Mouse (Mus musculus): ENCODE measurements around the gene Dtx1. TPM values are rescaled to one million over a fixed set of nuclear protein-coding genes. Genes with fewer than 3 reads are reported as not detected.
A peak's percentile ranks its signal among the peaks of the same experiment; 100 is the strongest.

Gene Dtx1
- total RNA-seq, 1 experiment from 2014 or later, result not detected

DNA sequence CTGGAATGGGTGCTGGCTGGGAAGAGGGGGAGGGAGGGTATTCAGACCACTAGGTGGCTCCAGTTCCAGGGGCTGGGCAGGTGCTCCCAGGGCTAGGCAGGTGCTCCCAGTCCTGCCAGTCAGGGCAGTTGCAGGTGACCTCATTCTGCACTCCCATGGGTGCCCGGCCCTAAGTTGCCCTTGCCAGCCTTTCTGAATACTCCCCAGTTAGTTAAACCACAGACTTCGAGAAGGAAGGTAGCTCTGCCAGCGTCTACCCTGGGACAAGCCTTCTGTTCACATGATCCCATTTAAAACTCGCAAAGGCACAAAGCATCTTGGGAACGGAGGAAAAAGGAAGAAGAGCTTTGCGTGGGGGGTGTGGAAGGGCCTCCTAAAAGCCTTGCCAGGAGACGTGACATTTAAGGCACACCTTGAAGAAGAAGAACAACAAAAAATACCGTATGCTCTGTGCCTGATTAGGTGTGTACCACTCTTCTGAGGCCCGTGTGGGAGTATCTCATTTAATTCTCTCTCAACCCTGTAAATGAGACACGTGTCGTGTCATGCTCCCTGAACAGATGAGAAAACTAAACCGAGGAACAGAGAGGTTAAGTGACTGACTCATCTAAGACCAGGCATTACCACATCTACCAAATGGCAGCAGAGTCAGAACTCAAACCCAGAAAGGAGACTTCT lies 63.8 kb downstream of the Dtx1 start:
- 0 out of 2 replicates have a peak, but pooled peaks have one; percentile 1 for ATAC-seq (replicated peaks; ENCODE audit: low read depth, poor library complexity, severe bottlenecking)

DNA sequence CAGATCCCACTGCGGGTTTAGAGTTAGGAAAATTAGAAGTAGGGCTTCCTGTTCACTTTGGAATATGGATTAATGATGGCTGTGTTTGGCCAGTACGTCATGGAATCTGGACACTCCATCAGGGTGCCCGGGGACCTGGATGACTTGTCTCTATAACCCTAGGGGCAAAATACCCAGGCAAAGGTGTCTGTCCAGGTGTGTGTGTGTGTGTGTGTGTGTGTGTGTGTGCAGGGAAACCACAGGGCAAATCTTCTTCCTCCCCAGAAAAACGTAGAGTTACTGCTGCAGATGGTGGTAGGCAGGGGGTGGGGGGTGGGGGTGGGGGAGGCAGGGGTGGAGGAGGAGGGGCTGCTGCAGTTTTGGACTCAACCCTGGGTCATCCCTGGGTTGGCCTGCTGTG lies 64.4 kb downstream of the Dtx1 start:
- ATAC-seq (replicated peaks; ENCODE audit: low read depth, poor library complexity, severe bottlenecking), result no peak

DNA sequence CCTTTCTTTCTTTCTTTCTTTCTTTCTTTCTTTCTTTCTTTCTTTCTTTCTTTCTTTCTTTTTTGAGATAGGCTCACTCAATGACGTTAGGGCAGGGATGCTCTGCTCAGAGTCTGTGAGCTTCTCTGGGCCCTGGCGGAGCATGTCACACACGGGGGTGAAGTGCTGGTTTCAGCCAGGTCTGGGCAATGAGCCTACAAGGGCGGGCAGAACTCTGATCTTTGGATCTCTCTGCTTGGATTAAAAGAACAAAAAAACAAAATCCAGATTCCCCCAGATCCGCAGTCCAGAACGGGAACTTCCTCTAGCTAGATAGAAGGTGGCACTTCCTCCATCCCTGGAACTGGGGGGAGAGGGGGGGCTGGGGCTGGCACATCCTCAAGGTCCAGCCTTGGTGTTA lies 65.9 kb downstream of the Dtx1 start:
- ATAC-seq (replicated peaks; ENCODE audit: low read depth, poor library complexity, severe bottlenecking), result no peak

DNA sequence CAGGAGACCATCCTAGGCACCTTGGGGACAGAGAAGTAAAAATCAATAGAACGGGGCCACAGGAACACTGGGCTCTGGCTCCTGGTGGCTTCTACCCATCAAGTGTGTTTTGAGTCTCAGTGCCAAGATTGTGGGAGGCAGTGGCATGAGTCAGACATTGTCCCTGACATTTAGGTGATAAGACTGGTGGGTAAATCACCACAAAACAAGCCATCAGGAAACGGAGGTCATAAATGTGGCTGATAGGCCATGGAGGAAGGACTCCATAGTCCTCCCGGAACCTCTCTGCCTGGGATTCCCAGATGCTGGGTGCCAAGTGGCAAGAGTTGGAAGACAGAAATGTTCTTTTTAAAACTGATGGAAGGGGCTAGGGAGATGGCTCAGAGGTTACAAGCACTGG lies 67.5 kb downstream of the Dtx1 start:
- ATAC-seq (replicated peaks; ENCODE audit: low read depth, poor library complexity, severe bottlenecking), result peak; percentile 59

DNA sequence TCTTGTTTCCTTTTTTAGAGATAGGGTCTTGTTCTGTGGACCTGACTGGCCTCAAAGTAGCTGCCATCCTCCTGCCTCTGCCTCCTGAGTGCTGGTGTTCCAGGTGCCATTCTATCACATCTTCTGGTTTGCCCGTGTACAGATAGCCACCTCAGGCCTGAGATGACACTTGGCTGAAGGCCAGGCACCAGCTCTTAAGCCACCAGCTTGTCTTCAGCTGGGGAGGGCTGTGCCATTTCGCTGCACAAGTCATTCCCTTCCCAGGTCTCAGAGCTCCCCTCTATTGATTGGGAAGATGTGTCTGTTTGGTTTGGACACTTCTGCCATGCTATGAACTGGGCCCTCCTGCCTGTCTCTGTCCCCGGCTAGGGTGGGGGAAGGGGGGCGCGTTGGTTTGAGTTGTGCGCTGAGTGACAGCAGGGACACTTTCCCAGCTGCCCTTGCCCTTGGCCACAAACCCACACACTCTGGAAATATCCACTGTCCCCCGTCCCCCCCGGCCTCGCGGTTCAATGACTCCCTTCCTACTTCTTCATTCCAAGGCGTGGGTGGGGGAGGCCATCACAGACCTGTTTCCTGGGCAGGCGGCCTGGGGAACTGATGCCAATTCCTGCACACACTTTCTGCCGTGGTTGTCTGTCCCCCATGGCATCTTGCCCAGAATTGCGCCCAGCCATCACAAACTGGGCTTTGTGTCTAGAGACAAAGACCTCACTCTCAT lies 68.2 kb downstream of the Dtx1 start:
- peak; percentile 70 for ATAC-seq (replicated peaks; ENCODE audit: low read depth, poor library complexity, severe bottlenecking)

DNA sequence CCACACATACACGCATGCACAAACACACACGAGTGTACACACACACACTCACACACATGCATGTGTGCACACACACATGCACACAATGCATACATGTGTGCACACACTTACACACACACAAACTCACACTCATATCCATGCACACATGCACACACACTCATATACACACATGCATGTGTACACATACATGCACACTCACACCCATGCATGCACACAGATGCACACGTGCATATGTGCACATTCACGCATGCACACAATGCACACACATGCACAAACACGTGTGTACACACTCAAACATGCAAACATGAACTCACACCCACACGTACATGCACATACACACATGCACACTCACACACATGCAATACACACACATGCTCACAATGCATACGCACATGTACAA lies 71.6 kb downstream of the Dtx1 start:
- ATAC-seq (replicated peaks; ENCODE audit: low read depth, poor library complexity, severe bottlenecking), result no peak

- ATAC-seq (replicated peaks; ENCODE audit: low read depth, poor library complexity, severe bottlenecking), result no peak
Observed at GRCm38 (mm10) chr5:120635633-120636032, 76.1 kb downstream of the Dtx1 start.

DNA sequence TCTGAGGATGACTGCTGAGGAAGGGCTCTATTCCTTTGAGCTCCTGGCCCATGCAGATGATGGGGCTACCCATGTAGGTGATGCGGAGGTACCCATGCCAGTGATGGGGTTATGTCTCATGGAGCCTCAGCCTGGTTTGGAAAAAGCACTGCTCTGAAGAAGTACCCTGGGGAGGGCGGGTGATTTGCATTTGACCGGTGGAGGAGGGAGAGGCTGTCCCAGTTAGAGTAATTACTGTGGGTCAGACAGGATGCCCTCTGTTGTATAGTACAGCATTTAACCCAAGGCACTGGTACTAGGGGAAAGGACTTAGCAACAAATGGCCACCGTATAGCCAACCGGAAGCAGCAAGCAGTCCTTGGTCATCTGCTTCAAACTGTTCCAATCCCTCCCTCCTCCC lies 76.9 kb downstream of the Dtx1 start:
- no peak for ATAC-seq (replicated peaks; ENCODE audit: low read depth, poor library complexity, severe bottlenecking)

DNA sequence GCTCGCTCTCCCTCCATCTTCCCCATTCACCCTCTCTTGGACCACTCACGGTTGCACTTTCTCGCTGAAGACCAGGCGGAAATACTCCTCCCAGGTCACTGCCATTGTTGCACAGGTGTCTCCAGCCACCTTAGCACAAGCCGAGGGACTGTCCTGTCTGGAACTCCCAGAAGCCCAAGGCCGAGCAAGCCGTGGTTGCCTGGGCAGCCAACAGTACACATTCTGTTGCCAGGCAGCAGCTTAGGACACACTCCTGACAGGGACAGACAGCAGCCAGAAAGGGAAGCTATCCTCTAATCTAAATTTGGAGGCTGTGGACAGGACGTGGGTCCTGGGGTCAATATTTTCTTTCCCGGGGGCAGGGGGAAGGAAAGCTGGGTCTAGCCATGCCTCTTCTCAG lies 77.6 kb downstream of the Dtx1 start, which contains the start of gene Cfap73:
Gene Cfap73, minus strand, starts transcription at position 105 of the 400 bp plus-strand sequence.
- ATAC-seq (replicated peaks; ENCODE audit: low read depth, poor library complexity, severe bottlenecking), result no peak

- no peak for ATAC-seq (replicated peaks; ENCODE audit: low read depth, poor library complexity, severe bottlenecking)
Observed at GRCm38 (mm10) chr5:120631892-120632291, 79.8 kb downstream of the Dtx1 start.

- 0 out of 2 replicates have a peak, but pooled peaks have one; percentile 26 for ATAC-seq (replicated peaks; ENCODE audit: low read depth, poor library complexity, severe bottlenecking)
Observed at GRCm38 (mm10) chr5:120631128-120631527, 80.6 kb downstream of the Dtx1 start.

Other genes with a start within 250 kb of the Dtx1 start
- gene Sdsl, start 239.1 kb downstream of the Dtx1 start, total RNA-seq (2017), result 27.1 and 34.4 TPM in 2 replicates
- gene Sds, start 235.4 kb downstream of the Dtx1 start, total RNA-seq (2017), result not detected in 2 replicates
- 5.0 and 7.7 TPM in 2 replicates for gene Plbd2, start 208.3 kb downstream of the Dtx1 start, total RNA-seq (2017)
- 4.5 and 4.9 TPM in 2 replicates for gene Slc8b1, start 200.8 kb downstream of the Dtx1 start, total RNA-seq (2017)
- 15.2 and 18.1 TPM in 2 replicates for gene Tpcn1, start 123.3 kb downstream of the Dtx1 start, total RNA-seq (2017)
- gene Iqcd, start 122.9 kb downstream of the Dtx1 start, total RNA-seq (2017), result 0.96 and 0.97 TPM in 2 replicates
- gene Rita1, start 99.3 kb downstream of the Dtx1 start, total RNA-seq (2017), result 3.8 and 13.1 TPM in 2 replicates
- 36.0 and 41.7 TPM in 2 replicates for gene Ddx54, start 99.2 kb downstream of the Dtx1 start, total RNA-seq (2017)
- not detected in 2 replicates for gene Cfap73, start 77.7 kb downstream of the Dtx1 start, total RNA-seq (2017)
- gene Rasal1, start 63.1 kb downstream of the Dtx1 start, total RNA-seq (2017), result 1.0 and 1.1 TPM in 2 replicates
- 0.64 and 0.68 TPM in 2 replicates for gene Oas2, start 37.9 kb upstream of the Dtx1 start, total RNA-seq (2017)
- gene Oas3, start 65.7 kb upstream of the Dtx1 start, total RNA-seq (2017), result 1.9 and 4.8 TPM in 2 replicates
- gene Oas1e, start 83.6 kb upstream of the Dtx1 start, total RNA-seq (2017), result not detected in 2 replicates
- gene Oas1c, start 100.6 kb upstream of the Dtx1 start, total RNA-seq (2017), result 0.78 and 3.1 TPM in 2 replicates
- not detected in 2 replicates for gene Oas1f, start 135.4 kb upstream of the Dtx1 start, total RNA-seq (2017)
- not detected in 2 replicates for gene Oas1h, start 149.5 kb upstream of the Dtx1 start, total RNA-seq (2017)
- 1.1 and 3.4 TPM in 2 replicates for gene Oas1g, start 175.7 kb upstream of the Dtx1 start, total RNA-seq (2017)
- gene Oas1a, start 195.6 kb upstream of the Dtx1 start, total RNA-seq (2017), result 15.4 and 20.1 TPM in 2 replicates
- not detected in 2 replicates for gene Oas1d, start 202.6 kb upstream of the Dtx1 start, total RNA-seq (2017)

Data from common myeloid progenitor, adult 5-6 weeks (primary cell).